ENCODE assay signal across 24 mouse cellular contexts in genomic region chr3:140494134-140494533, GRCm38 (mm10).
DNase-seq lines count a peak whose midpoint lies in the region; ATAC-seq and TF ChIP-seq lines count a peak whose summit lies in the region.
"Had no signal": no experiment of that assay in that cellular context is flagged by ENCODE, and none has a peak within 500 bp of the region (broad histone marks: within the 10 kb centered on the region; RNA-seq: fewer than 3 reads in every experiment).

No protein-coding gene starts in this region.

- WGBS in kidney, postnatal 0 days, result 64% methylated on average over 1 of the region's 1 CpGs
- 47% methylated on average over 1 of the region's 1 CpGs for WGBS in embryonic facial prominence, embryonic 10.5 days
- 90% methylated on average over 1 of the region's 1 CpGs for WGBS in forebrain, embryonic 12.5 days

- no peak overlapping the region for H3K4me3 ChIP-seq in kidney, postnatal 0 days (replicated peaks; ENCODE audit: low read depth, low read length)
- no peak overlapping the region for H3K4me3 ChIP-seq in embryonic facial prominence, embryonic 10.5 days
- no peak overlapping the region for H3K4me3 ChIP-seq in forebrain, embryonic 12.5 days (replicated peaks)
- H3K4me3 ChIP-seq: embryonic facial prominence, embryonic 15.5 days; erythroblast, embryonic 14.5 days; forebrain, embryonic 10.5 days; forebrain, embryonic 15.5 days; heart, embryonic 10.5 days; hindbrain, embryonic 13.5 days; intestine, embryonic 15.5 days had no signal

- no peak for ATAC-seq in kidney, postnatal 0 days (replicated peaks; ENCODE audit: low FRiP score, low read depth)
- ATAC-seq in forebrain, embryonic 12.5 days (ENCODE audit: low FRiP score), result no peak
- ATAC-seq: activated CD4-positive, CD25-positive, alpha-beta regulatory T cell, adult 4 months; forebrain, embryonic 15.5 days; hindbrain, postnatal 0 days; intestine, embryonic 15.5 days; Patski had no signal

- H3K9ac ChIP-seq in kidney, postnatal 0 days (ENCODE audit: low read depth, low read length), result no peak overlapping the region
- H3K9ac ChIP-seq in forebrain, embryonic 12.5 days, result no peak overlapping the region
- H3K9ac ChIP-seq: embryonic facial prominence, embryonic 15.5 days; forebrain, embryonic 15.5 days; hindbrain, embryonic 13.5 days; intestine, embryonic 15.5 days had no signal

- H3K4me1 ChIP-seq in kidney, postnatal 0 days (replicated peaks; ENCODE audit: insufficient read depth, low read length), result no peaks in the 10 kb centered on the region
- peaks cover 5% of the 10 kb centered on the region for H3K4me1 ChIP-seq in embryonic facial prominence, embryonic 10.5 days
- no peaks in the 10 kb centered on the region for H3K4me1 ChIP-seq in forebrain, embryonic 12.5 days
- H3K4me1 ChIP-seq: embryonic facial prominence, embryonic 15.5 days; forebrain, embryonic 15.5 days; heart, embryonic 10.5 days; hindbrain, embryonic 13.5 days; intestine, embryonic 15.5 days had no signal

- H3K36me3 ChIP-seq in kidney, postnatal 0 days (ENCODE audit: insufficient read depth, low read length), result no peaks in the 10 kb centered on the region
- no peaks in the 10 kb centered on the region for H3K36me3 ChIP-seq in embryonic facial prominence, embryonic 10.5 days (replicated peaks)
- no peaks in the 10 kb centered on the region for H3K36me3 ChIP-seq in forebrain, embryonic 12.5 days (replicated peaks)
- H3K36me3 ChIP-seq: embryonic facial prominence, embryonic 15.5 days; forebrain, embryonic 10.5 days; forebrain, embryonic 15.5 days; heart, embryonic 10.5 days; hindbrain, embryonic 13.5 days; intestine, embryonic 15.5 days had no signal

- H3K9me3 ChIP-seq in kidney, postnatal 0 days (replicated peaks; ENCODE audit: low read length), result no peaks in the 10 kb centered on the region
- H3K9me3 ChIP-seq in embryonic facial prominence, embryonic 10.5 days, result no peaks in the 10 kb centered on the region
- no peaks in the 10 kb centered on the region for H3K9me3 ChIP-seq in forebrain, embryonic 12.5 days
- H3K9me3 ChIP-seq: embryonic facial prominence, embryonic 15.5 days; forebrain, embryonic 10.5 days; forebrain, embryonic 15.5 days; heart, embryonic 10.5 days; hindbrain, embryonic 13.5 days; intestine, embryonic 15.5 days had no signal

- peak; percentile 18 for DNase-seq in kidney, postnatal 0 days (ENCODE audit: low spot score)
- no peak for DNase-seq in kidney, adult 18-20 months
- peak; percentile 24 for DNase-seq in embryo, embryonic 10.5 days (ENCODE audit: low spot score)
- DNase-seq in embryonic facial prominence, embryonic 10.5 days (ENCODE audit: low spot score), result peak; percentile 10
- DNase-seq in yolk sac, embryonic 10.5 days (ENCODE audit: low spot score), result peak; percentile 15
- DNase-seq in frontal cortex, postnatal 36 days (ENCODE audit: low spot score in 2 of 2), result no peak
- DNase-seq: adrenal gland, postnatal 14 days; cerebellum, adult 11-12 months; cerebellum, adult 9-11 months; cerebellum, postnatal 36 days; gastrocnemius, postnatal 25 days; heart, postnatal 10 days had no signal

- no peak overlapping the region for H3K27ac ChIP-seq in kidney, postnatal 0 days
- no peak overlapping the region for H3K27ac ChIP-seq in embryonic facial prominence, embryonic 10.5 days (replicated peaks)
- no peak overlapping the region for H3K27ac ChIP-seq in forebrain, embryonic 12.5 days
- H3K27ac ChIP-seq: embryonic facial prominence, embryonic 15.5 days; forebrain, embryonic 10.5 days; forebrain, embryonic 15.5 days; heart, embryonic 10.5 days; hindbrain, embryonic 13.5 days; hindbrain, postnatal 0 days; intestine, embryonic 15.5 days had no signal

- no peak for TF ChIP-seq CTCF in kidney, postnatal 0 days (IDR thresholded peaks at IDR 0.05; ENCODE audit: low read depth)

- H3K27me3 ChIP-seq in kidney, postnatal 0 days (ENCODE audit: insufficient read depth, low read length), result no peaks in the 10 kb centered on the region
- H3K27me3 ChIP-seq in embryonic facial prominence, embryonic 10.5 days (replicated peaks; ENCODE audit: low read depth, poor library complexity, severe bottlenecking), result no peaks in the 10 kb centered on the region
- H3K27me3 ChIP-seq in forebrain, embryonic 12.5 days, result no peaks in the 10 kb centered on the region
- H3K27me3 ChIP-seq: CH12.LX; embryonic facial prominence, embryonic 15.5 days; forebrain, embryonic 15.5 days; hindbrain, embryonic 13.5 days; intestine, embryonic 15.5 days; Patski had no signal

- H3K4me2 ChIP-seq in kidney, postnatal 0 days (ENCODE audit: low read length), result no peak overlapping the region
- H3K4me2 ChIP-seq in forebrain, embryonic 12.5 days, result no peak overlapping the region
- H3K4me2 ChIP-seq: embryonic facial prominence, embryonic 15.5 days; forebrain, embryonic 15.5 days; hindbrain, embryonic 13.5 days; intestine, embryonic 15.5 days had no signal

Comparison
In these comparisons a context has a peak if more than half of its experiments do, and no peak if none do; other contexts are left out.
1. DNase-seq: peak in kidney, postnatal 0 days (single experiment), embryo, embryonic 10.5 days (single experiment), embryonic facial prominence, embryonic 10.5 days (single experiment) and yolk sac, embryonic 10.5 days (single experiment); none in kidney, adult 18-20 months (single experiment) and frontal cortex, postnatal 36 days (0 of 2).